Mouse (Mus musculus): Measurements from ENCODE around the gene Ttc39a.
A peak's percentile ranks its signal among the peaks of the same experiment; 100 is the strongest.

The Ttc39a gene

DNA sequence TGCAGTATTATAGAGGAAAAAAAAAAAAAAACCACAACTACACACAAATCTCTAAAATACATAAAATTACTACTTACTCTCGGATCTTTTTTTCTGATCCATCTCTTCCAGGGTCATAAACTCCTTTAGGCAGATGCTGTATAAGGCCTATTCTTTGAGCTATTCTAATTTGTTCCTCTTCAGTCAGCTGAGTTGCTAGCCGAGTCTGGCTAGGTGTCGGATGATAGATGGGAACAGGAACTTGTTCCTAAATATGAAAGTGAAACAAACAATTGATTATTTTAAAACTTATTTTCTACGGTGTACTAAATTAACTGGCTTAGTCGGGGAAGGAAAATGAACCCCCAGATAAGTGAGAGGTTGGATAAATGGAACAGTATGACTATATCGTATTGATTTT lies 50.4 kb downstream of the Ttc39a start:
- DNase-seq (ENCODE audit: low spot score in 2 of 2), result no peak

DNA sequence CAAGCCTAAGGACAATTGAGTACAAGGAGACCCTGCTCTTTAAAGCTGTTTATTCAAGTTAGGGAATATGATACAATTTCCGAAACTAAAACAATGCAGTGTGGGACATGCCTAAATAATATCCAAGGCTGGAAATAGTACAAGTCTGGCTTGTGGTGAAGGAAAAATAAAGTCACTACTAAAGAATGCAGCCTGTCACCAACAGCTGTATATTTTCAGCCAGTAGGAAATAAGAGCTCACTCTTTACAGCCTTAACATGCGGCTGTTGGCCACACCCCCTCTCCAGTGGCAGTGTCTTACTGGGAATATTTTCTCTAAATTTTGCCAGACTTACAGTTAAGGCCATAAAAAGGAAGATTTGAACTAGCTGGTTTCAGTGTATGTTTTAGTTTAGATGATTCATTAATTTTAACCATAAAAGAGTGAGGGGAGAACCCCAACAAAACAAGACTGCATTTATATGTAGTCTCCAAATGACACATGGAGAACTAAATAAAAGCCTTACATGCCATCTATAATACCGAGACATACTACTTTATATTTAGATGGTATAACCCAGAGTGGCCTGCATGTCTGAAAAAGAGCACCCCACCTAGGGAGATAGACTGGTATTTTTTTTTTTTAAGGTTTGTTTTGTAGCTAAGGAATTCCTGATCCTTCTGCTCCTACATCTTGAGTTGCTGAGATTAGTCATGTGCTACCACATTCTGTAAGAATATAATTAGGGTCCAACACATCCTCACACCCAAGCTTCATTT lies 54.2 kb downstream of the Ttc39a start:
- no peak for DNase-seq (ENCODE audit: low spot score in 2 of 2)

DNA sequence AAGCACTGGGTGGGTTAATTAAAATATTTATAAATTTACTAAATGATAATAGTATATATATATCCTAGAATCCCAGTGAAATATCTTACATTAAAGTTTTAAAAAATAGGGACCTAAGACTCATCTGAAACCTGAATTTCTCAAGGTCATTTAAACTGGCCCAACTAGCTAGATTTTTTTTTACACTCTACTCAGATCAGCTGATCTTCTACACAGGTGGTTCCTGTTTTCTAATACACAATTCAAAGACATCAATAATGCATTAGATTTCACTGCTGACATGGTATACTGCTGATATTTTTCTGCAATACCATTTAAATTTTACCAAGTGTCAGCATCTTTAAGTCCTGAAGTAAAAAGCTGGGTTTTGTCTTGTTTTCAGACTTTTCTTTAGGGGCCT lies 57.5 kb downstream of the Ttc39a start:
- DNase-seq (ENCODE audit: low spot score in 2 of 2), result no peak

DNA sequence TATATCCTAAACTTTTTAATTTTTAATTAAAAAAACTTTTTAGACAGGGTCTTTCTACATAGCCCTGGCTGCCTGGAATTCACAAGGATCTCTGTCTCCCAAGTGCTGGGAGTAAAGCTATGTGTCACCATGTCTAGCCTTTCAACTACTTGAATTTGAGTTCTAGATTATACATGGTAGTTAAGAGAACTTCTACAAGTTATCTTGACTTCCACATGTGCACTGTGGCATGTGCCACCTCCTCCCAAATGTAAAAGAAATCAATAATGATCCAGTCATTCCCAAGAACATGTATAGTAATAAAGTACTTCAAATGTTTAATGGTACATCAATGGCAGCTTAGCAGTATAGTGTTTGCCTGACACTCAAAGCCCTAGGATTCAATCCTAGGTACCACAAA lies 61.3 kb downstream of the Ttc39a start:
- DNase-seq (ENCODE audit: low spot score in 2 of 2), result no peak

DNA sequence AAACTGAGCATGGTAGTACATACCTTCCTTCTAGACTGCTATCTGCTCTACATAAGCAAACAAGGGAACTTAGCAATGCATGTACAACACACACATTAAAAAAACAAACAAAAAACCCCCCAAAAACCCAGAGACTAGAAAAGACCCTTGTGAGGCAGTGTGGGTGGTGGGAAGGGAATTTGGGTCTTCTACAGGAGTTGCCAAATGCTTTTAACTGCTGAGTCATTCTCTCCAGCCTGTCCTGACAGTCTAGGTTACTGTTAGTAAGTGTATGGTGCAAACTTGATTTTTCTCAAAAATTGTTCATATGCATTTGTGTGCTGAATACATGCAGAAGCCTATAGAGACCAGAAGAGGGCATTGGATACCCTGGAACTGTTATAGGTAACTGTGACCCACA lies 65.2 kb downstream of the Ttc39a start:
- DNase-seq (ENCODE audit: low spot score in 2 of 2), result no peak

DNA sequence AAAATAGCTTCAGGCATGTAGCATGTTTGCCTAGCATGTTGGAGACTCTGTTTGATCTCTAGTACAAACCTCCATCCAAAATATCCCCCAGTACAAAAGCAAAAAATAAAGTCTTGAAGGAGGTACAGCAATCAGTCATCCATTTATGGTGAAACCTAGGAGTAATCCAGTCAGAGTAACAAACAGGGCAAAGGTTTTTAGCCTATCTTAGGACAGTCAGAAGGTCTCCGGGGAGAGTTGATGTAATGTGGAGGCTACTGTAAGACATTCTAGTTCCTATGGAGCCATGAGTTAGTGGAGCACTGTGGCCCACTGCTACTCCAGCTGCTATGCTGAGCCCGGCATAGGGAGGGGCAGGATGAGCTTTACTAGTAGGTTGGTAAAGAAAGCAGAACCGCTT lies 66.1 kb downstream of the Ttc39a start:
- DNase-seq (ENCODE audit: low spot score in 2 of 2), result no peak

DNA sequence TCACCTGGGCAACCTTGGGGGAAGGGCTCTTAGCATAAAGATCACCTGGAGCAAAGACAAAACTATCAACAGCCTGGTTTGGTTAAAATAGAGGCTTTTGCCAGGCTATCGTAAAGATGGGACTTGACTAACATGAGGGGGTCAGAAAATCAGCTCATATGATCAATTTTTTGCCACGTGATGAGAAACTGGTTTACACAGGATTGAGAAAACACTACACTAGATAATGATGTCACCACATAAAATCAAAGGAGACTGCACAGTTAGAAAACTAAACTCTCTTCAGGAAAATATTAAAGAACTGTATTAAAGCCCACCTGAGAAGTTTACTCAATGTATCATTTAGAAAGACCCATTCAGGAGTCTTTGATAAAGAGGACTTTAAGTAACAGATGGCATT lies 68.7 kb downstream of the Ttc39a start:
- no peak for DNase-seq (ENCODE audit: low spot score in 2 of 2)

DNA sequence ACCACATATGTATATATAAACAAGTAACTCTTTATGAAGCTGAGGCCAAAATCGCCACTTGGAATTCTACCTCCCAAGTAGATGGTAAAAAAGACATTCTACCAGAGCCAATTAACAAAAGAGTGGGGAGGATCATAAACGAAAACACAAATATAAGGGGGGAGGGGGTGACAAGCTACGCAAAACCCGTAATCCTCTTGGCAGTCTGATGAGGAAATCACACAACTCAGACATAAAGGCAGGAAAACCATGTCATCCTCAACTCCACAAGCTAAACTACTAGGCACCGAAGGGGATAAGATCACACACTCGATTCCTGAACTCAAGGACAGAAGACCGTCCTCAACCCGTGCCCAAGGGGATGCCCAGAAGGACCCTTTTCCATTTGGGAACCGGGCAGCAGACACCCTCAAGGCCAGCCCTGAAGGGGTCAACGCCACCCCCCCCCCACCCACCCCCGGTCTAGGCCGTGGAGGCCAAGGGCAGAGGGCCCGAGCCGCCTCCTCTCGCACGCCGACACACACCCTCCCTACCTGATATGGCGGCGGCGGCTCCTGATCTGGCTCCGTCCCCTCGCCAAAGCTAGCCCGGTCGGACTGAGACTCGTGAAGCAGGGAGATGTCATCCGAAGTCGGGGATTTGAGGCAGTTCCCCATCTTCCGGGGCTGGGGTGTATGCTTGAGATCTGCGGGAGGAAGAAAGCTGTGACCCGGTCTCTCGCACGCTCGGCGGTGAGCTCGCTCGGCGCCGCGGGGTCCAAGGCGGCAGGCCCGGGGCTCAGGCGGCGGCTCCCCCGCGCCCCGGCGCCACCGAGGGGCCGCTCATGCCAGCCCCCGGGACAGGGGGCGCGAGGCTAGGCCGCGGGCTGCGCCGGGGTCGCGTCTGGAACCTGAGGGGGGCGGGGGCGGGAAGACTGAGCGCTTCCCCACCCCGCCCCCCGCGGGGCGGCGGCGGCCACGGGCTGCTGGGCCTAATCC lies 69.4 kb downstream of the Ttc39a start:
- DNase-seq (ENCODE audit: low spot score in 2 of 2), result peak; percentile 11 to 37

DNA sequence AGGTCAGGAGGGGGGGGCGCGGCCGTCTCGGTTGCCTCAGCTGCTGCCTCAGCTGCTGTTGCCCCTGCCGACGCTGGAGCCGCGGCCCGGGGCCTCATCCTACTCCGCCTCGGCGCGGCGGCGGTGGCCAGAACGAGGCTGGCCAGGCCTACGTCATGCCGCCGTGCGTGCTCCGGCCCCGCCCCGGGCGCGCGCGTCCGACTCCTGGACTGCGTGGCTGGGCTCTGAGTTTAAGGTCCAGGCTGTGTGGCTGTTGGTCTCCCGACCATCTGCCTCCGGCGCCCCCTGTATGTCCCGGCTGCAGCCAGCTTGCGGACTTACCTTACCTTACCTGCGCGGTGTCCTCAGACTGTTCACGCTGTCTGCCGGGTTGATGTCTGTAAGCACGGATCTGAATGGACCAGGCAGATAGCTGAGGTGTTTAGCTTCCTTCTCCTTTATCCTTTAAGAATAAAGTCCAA lies 70.2 kb downstream of the Ttc39a start:
- DNase-seq (ENCODE audit: low spot score in 2 of 2), result peak; percentile 39 to 54

DNA sequence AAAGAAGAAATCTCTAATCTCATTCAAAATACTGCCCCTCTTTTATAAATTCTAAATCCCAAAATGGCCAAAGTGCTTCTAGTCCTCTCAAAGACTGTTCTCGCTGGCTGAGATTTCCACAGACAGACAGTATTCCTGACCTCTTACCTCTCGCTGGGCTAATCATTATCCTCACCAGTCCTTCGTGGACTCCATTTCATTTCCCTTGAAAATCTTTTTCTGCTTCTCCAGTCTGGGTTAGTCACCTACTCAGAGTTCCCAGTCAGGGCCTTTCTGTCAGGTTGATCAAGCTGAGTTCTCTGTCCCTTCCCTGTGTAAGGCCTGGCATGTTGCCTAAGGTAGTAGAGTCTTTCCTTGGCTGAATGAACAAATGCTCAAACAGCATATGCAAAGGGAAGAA lies 71.0 kb downstream of the Ttc39a start:
- no peak for DNase-seq (ENCODE audit: low spot score in 2 of 2)

DNA sequence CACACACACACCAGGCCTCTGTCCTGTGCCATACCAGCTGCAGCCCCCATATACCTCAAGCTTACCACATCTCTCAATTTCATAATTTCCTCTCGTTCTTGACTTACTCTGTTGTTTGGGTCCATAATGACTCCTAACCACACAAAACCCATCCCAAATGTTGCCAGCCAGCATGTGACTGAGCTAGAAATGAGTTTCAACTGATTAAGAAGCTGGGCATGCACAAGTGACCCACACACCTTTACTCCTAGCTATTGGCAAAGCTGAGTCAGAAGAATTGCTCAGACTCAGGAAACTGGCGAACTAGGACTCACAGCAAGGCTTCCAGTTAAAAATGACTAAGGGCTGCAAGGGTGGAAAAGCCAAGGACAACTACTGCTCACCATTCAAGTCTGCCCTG lies 75.0 kb downstream of the Ttc39a start:
- DNase-seq (ENCODE audit: low spot score in 2 of 2), result no peak

DNA sequence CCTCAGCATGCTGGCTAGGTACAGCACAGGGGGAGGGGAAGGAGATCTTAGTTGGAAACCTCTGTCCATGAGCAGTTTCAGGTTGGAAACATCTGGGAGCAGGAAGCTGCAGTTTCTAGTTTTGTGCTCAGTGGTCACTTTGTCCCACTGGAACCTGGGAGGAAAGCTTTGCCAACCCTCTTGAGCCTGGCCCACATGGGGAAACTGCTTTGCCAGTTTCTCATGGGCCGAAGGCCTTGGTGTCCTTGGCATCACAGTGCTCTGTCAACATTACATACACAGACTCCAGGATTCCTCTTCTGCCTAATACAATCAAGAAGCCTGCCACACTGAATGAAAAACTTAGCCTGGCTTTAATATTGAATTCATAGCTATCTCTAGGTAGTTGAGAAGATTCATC lies 76.3 kb downstream of the Ttc39a start:
- DNase-seq (ENCODE audit: low spot score in 2 of 2), result no peak

DNA sequence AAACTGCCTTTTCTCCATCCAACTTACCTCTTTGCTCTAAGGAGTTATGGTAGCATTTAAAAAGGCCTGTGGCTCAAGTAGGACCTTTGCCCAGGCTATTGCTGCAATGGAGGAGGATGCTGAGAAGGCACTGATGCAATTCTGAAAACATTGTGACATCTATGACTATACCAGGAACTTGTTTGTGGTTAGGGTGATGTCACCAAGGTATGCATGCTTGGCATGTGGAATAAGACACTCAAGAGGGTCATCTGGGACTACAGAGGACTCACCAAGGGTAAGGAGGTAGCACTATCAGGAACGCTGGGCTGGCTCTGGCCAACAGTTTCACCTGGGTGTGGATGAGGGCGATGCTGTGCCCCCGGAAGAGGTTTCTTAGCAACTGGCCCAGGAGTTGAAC lies 78.2 kb downstream of the Ttc39a start, which contains the start of gene Rnf11:
Gene Rnf11, minus strand, starts transcription at position 108 of the 400 bp plus-strand sequence.
- DNase-seq (ENCODE audit: low spot score in 2 of 2), result no peak

DNA sequence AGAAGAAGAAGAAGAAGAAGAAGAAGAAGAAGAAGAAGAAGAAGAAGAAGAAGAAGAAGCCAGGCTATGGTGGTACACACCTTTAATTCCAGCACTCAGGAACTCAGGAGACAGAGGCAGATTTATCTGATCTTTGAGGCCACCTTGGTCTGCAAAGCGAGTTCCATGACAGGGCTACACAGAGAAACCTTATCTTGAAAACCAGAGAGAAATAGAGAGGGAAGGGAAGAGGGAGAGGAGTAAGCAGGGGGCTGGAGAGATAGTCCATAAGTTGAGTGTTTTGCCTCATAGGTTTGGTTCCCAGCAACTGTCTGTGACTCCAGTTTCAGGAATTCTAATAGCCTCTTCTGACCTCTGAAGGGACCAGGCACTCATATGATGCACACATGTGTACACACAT lies 82.4 kb downstream of the Ttc39a start:
- no peak for DNase-seq (ENCODE audit: low spot score in 2 of 2)

DNA sequence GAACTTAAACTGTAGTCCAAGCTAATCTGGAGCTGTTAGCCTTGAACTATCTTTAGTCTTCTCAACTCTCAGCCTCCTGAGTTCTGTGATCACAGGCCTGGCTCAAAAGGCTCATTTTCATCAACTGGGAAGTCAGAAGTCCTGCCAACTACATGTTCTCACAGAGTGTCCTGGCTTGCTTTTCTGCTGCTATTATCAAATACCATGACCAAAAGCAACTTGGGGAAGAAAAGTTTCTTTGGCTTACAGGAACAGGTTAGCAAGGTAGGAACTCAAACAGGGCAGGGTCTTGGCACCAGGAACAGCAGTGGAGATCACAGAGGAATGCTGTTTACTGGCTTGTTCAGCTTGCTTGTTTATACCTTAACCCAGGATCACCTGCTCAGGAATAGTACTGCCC lies 87.2 kb downstream of the Ttc39a start:
- DNase-seq (ENCODE audit: low spot score in 2 of 2), result no peak
